Mouse (Mus musculus): ENCODE data around the gene Eif4a1.
A peak's percentile ranks its signal among the peaks of the same experiment; 100 is the strongest.

Eif4a1 gene

GRCm38 (mm10) chr11:69699595-69699994 is 27.4 kb upstream of the Eif4a1 start:
- no peak for DNase-seq (ENCODE audit: low spot score in 2 of 2)

- DNase-seq (ENCODE audit: low spot score in 2 of 2) = no peak
Measured at GRCm38 (mm10) chr11:69698574-69698973, 26.4 kb upstream of the Eif4a1 start.

- DNase-seq (ENCODE audit: low spot score in 2 of 2) = no peak
Measured at GRCm38 (mm10) chr11:69697396-69697795, 25.2 kb upstream of the Eif4a1 start.

GRCm38 (mm10) chr11:69695361-69696181 is 23.3 kb upstream of the Eif4a1 start, which contains the start of the genes Tnfsf12 and Tnfsfm13:
Tnfsf12 (minus strand) TSS chr11:69695849.
Tnfsfm13 (minus strand) TSS chr11:69696098.
- DNase-seq (ENCODE audit: low spot score in 2 of 2) = no peak

- DNase-seq (ENCODE audit: low spot score in 2 of 2) = no peak
Measured at GRCm38 (mm10) chr11:69695046-69695360, 22.8 kb upstream of the Eif4a1 start.

- no peak for DNase-seq (ENCODE audit: low spot score in 2 of 2)
Measured at GRCm38 (mm10) chr11:69693421-69693965, 21.3 kb upstream of the Eif4a1 start.

- no peak for DNase-seq (ENCODE audit: low spot score in 2 of 2)
Measured at GRCm38 (mm10) chr11:69692863-69693262, 20.6 kb upstream of the Eif4a1 start.

- DNase-seq (ENCODE audit: low spot score in 2 of 2) = no peak
Measured at GRCm38 (mm10) chr11:69692196-69692811, 20.1 kb upstream of the Eif4a1 start.

GRCm38 (mm10) chr11:69689891-69690290 is 17.7 kb upstream of the Eif4a1 start:
- no peak for DNase-seq (ENCODE audit: low spot score in 2 of 2)

GRCm38 (mm10) chr11:69687061-69687460 is 14.8 kb upstream of the Eif4a1 start:
- no peak for DNase-seq (ENCODE audit: low spot score in 2 of 2)

GRCm38 (mm10) chr11:69686377-69686776 is 14.2 kb upstream of the Eif4a1 start:
- peak in 1 of 2 experiments; percentile 78 for DNase-seq (ENCODE audit: low spot score in 2 of 2)

- no peak for DNase-seq (ENCODE audit: low spot score in 2 of 2)
Measured at GRCm38 (mm10) chr11:69685526-69686148, 13.4 kb upstream of the Eif4a1 start, which contains the start of gene Tnfsf13. Tnfsf13 (minus strand) TSS chr11:69685784.

- no peak for DNase-seq (ENCODE audit: low spot score in 2 of 2)
Measured at GRCm38 (mm10) chr11:69684936-69685335, 12.7 kb upstream of the Eif4a1 start.

GRCm38 (mm10) chr11:69684128-69684745 is 12.0 kb upstream of the Eif4a1 start:
- DNase-seq (ENCODE audit: low spot score in 2 of 2) = no peak

- DNase-seq (ENCODE audit: low spot score in 2 of 2) = no peak
Measured at GRCm38 (mm10) chr11:69683576-69683975, 11.4 kb upstream of the Eif4a1 start.

- peak; percentile 94 to 95 for DNase-seq (ENCODE audit: low spot score in 2 of 2)
Measured at GRCm38 (mm10) chr11:69682840-69683533, 10.8 kb upstream of the Eif4a1 start.

- no peak for DNase-seq (ENCODE audit: low spot score in 2 of 2)
Measured at GRCm38 (mm10) chr11:69682209-69682839, 10.1 kb upstream of the Eif4a1 start.

GRCm38 (mm10) chr11:69681314-69682208 is 9.3 kb upstream of the Eif4a1 start, which contains the start of gene Senp3:
Senp3 (minus strand) TSS chr11:69682084.
- DNase-seq (ENCODE audit: low spot score in 2 of 2) = peak; percentile 93 to 97

GRCm38 (mm10) chr11:69680136-69680855 is 8.1 kb upstream of the Eif4a1 start:
- DNase-seq (ENCODE audit: low spot score in 2 of 2) = no peak
